In genomic region chr11:58904410-58904718, GRCm38 (mm10) we compare ENCODE assay signal across 8 mouse cellular contexts. TPM values are rescaled to one million over a fixed set of nuclear protein-coding genes. Genes with fewer than 3 reads are reported as not detected.
A peak's percentile ranks its signal among the peaks of the same experiment; 100 is the strongest.
DNase-seq lines count a peak whose midpoint lies in the region; ATAC-seq and TF ChIP-seq lines count a peak whose summit lies in the region.

No protein-coding gene starts in this region.

- no peaks in the 10 kb centered on the region for H3K27me3 ChIP-seq in kidney, postnatal 0 days (ENCODE audit: insufficient read depth, low read length)
- no peaks in the 10 kb centered on the region for H3K27me3 ChIP-seq in embryonic facial prominence, embryonic 11.5 days (ENCODE audit: control insufficient read depth, insufficient read depth, low read length)
- no peaks in the 10 kb centered on the region for H3K27me3 ChIP-seq in hindbrain, embryonic 16.5 days (replicated peaks; ENCODE audit: control insufficient read depth, insufficient read depth, low read length)
- H3K27me3 ChIP-seq in midbrain, embryonic 15.5 days (replicated peaks) = no peaks in the 10 kb centered on the region

- peak overlapping the region; percentile 89 for H3K4me2 ChIP-seq in kidney, postnatal 0 days (ENCODE audit: low read length)
- H3K4me2 ChIP-seq in embryonic facial prominence, embryonic 11.5 days (ENCODE audit: low read depth, low read length) = peak overlapping the region; percentile 29
- peak overlapping the region; percentile 87 for H3K4me2 ChIP-seq in hindbrain, embryonic 16.5 days (ENCODE audit: low read length)
- H3K4me2 ChIP-seq in midbrain, embryonic 15.5 days = peak overlapping the region; percentile 78

- ATAC-seq in kidney, postnatal 0 days (replicated peaks; ENCODE audit: low FRiP score, low read depth) = peak; percentile 12; the same call in 1 of the 2 replicates
- ATAC-seq in embryonic facial prominence, embryonic 11.5 days (replicated peaks; ENCODE audit: insufficient number of reproducible peaks, low FRiP score, low TSS enrichment, low read depth) = 0 out of 2 replicates have a peak, but pooled peaks have one; percentile 8
- peak; percentile 21 for ATAC-seq in hindbrain, embryonic 16.5 days
- peak; percentile 51 for ATAC-seq in midbrain, embryonic 15.5 days (replicated peaks)

- TF ChIP-seq CTCF in kidney, postnatal 0 days (IDR thresholded peaks at IDR 0.05; ENCODE audit: low read depth) = no peak

- H3K9ac ChIP-seq in kidney, postnatal 0 days (ENCODE audit: low read depth, low read length) = no peak overlapping the region
- H3K9ac ChIP-seq in embryonic facial prominence, embryonic 11.5 days (replicated peaks; ENCODE audit: low read length) = no peak overlapping the region
- peak overlapping the region; percentile 42 for H3K9ac ChIP-seq in hindbrain, embryonic 16.5 days (ENCODE audit: low read depth, low read length)
- no peak overlapping the region for H3K9ac ChIP-seq in midbrain, embryonic 15.5 days

- DNase-seq in kidney, postnatal 0 days (ENCODE audit: low spot score) = no peak
- DNase-seq in kidney, postnatal 10 days = no peak
- no peak for DNase-seq in embryonic facial prominence, embryonic 11.5 days (ENCODE audit: low spot score)
- no peak for DNase-seq in layer of hippocampus, adult 9-11 months
- DNase-seq in gastrocnemius, postnatal 4 days (ENCODE audit: low spot score in 2 of 2) = no peak
- no peak for DNase-seq in adipocyte (ENCODE audit: low spot score)

- 4% methylated on average over 8 of the region's 8 CpGs for WGBS in kidney, postnatal 0 days
- WGBS in embryonic facial prominence, embryonic 11.5 days = 4% methylated on average over 8 of the region's 8 CpGs
- 2% methylated on average over 8 of the region's 8 CpGs for WGBS in hindbrain, embryonic 16.5 days
- 2% methylated on average over 8 of the region's 8 CpGs for WGBS in midbrain, embryonic 15.5 days

- no peaks in the 10 kb centered on the region for H3K9me3 ChIP-seq in kidney, postnatal 0 days (replicated peaks; ENCODE audit: low read length)
- no peaks in the 10 kb centered on the region for H3K9me3 ChIP-seq in embryonic facial prominence, embryonic 11.5 days (replicated peaks; ENCODE audit: control insufficient read depth, low read length)
- H3K9me3 ChIP-seq in hindbrain, embryonic 16.5 days (ENCODE audit: control insufficient read depth, low read length) = no peaks in the 10 kb centered on the region
- H3K9me3 ChIP-seq in midbrain, embryonic 15.5 days = no peaks in the 10 kb centered on the region

- no peaks in the 10 kb centered on the region for H3K4me1 ChIP-seq in kidney, postnatal 0 days (replicated peaks; ENCODE audit: insufficient read depth, low read length)
- H3K4me1 ChIP-seq in embryonic facial prominence, embryonic 11.5 days (ENCODE audit: control insufficient read depth, insufficient read depth, low read length) = no peaks in the 10 kb centered on the region
- peaks cover 9% of the 10 kb centered on the region for H3K4me1 ChIP-seq in hindbrain, embryonic 16.5 days (ENCODE audit: control insufficient read depth, insufficient read depth, low read depth, low read length)
- H3K4me1 ChIP-seq in midbrain, embryonic 15.5 days = peaks cover 25% of the 10 kb centered on the region

- peak overlapping the region; percentile 95; the same call in 1 of the 2 replicates for H3K27ac ChIP-seq in kidney, postnatal 0 days
- no peak overlapping the region for H3K27ac ChIP-seq in embryonic facial prominence, embryonic 11.5 days (replicated peaks; ENCODE audit: low read depth, low read length)
- peak overlapping the region; percentile 10; the same call in 1 of the 2 replicates for H3K27ac ChIP-seq in hindbrain, embryonic 16.5 days (ENCODE audit: low read depth, low read length)
- peak overlapping the region; percentile 60; the same call in 1 of the 2 replicates for H3K27ac ChIP-seq in midbrain, embryonic 15.5 days

- H3K4me3 ChIP-seq in kidney, postnatal 0 days (replicated peaks; ENCODE audit: low read depth, low read length) = peak overlapping the region; percentile 68
- H3K4me3 ChIP-seq in embryonic facial prominence, embryonic 11.5 days (ENCODE audit: low read depth, low read length) = peak overlapping the region; percentile 75
- H3K4me3 ChIP-seq in hindbrain, embryonic 16.5 days (ENCODE audit: low read length) = peak overlapping the region; percentile 79
- peak overlapping the region; percentile 59 for H3K4me3 ChIP-seq in midbrain, embryonic 15.5 days

- 0 out of 2 replicates have a peak, but pooled peaks cover 4% of the 10 kb centered on the region for H3K36me3 ChIP-seq in kidney, postnatal 0 days (ENCODE audit: insufficient read depth, low read length)
- H3K36me3 ChIP-seq in embryonic facial prominence, embryonic 11.5 days (replicated peaks; ENCODE audit: control insufficient read depth, insufficient read depth, low read depth, low read length) = no peaks in the 10 kb centered on the region
- H3K36me3 ChIP-seq in hindbrain, embryonic 16.5 days (ENCODE audit: control insufficient read depth, insufficient read depth, low read length) = peaks cover 6% of the 10 kb centered on the region; the same call in 1 of the 2 replicates
- peaks cover 11% of the 10 kb centered on the region; the same call in 1 of the 2 replicates for H3K36me3 ChIP-seq in midbrain, embryonic 15.5 days (replicated peaks)

RNA-seq across cellular contexts. Expression of gene Zfp39, which starts 0.3 kb away (rescaled TPM):
- 3.8 and 4.3 TPM in 2 replicates for polyA plus RNA-seq in kidney, postnatal 0 days (2015; fragmentation: Nextera tagmentation; extraction: Ambion mirVana)
- 7.6 and 8.3 TPM in 2 replicates for polyA plus RNA-seq in embryonic facial prominence, embryonic 11.5 days (2014; fragmentation: Nextera tagmentation; extraction: Ambion mirVana)
- polyA plus RNA-seq in hindbrain, embryonic 16.5 days (2015; fragmentation: Nextera tagmentation; extraction: Ambion mirVana) = 6.1 and 8.1 TPM in 2 replicates
- 7.1 TPM in 2 replicates for polyA plus RNA-seq in midbrain, embryonic 15.5 days (2015; fragmentation: Nextera tagmentation; extraction: Ambion mirVana)
- total RNA-seq in gastrocnemius, postnatal 4 days (2021) = 1 to 10 TPM; 6.9 to 8.1 TPM

RNA-seq across cellular contexts. Expression of gene Btnl10, which starts 13.3 kb away (rescaled TPM):
- 0.16 TPM in 1 of 2 replicates, not detected in the other for polyA plus RNA-seq in kidney, postnatal 0 days (2015; fragmentation: Nextera tagmentation; extraction: Ambion mirVana)
- polyA plus RNA-seq in embryonic facial prominence, embryonic 11.5 days (2014; fragmentation: Nextera tagmentation; extraction: Ambion mirVana) = 0.04 and 0.10 TPM in 2 replicates
- not detected in 2 replicates for polyA plus RNA-seq in hindbrain, embryonic 16.5 days (2015; fragmentation: Nextera tagmentation; extraction: Ambion mirVana)
- not detected in 2 replicates for polyA plus RNA-seq in midbrain, embryonic 15.5 days (2015; fragmentation: Nextera tagmentation; extraction: Ambion mirVana)
- under 1 TPM in 1 of 2 experiments, not detected in 1; 0.18 TPM for total RNA-seq in gastrocnemius, postnatal 4 days (2021)

RNA-seq across cellular contexts. Expression of gene Rnf187, which starts 34.4 kb away (rescaled TPM):
- 238 and 249 TPM in 2 replicates for polyA plus RNA-seq in kidney, postnatal 0 days (2015; fragmentation: Nextera tagmentation; extraction: Ambion mirVana)
- polyA plus RNA-seq in embryonic facial prominence, embryonic 11.5 days (2014; fragmentation: Nextera tagmentation; extraction: Ambion mirVana) = 315 and 331 TPM in 2 replicates
- polyA plus RNA-seq in hindbrain, embryonic 16.5 days (2015; fragmentation: Nextera tagmentation; extraction: Ambion mirVana) = 563 and 570 TPM in 2 replicates
- polyA plus RNA-seq in midbrain, embryonic 15.5 days (2015; fragmentation: Nextera tagmentation; extraction: Ambion mirVana) = 626 and 662 TPM in 2 replicates
- 100 to 1,000 TPM; 161 to 162 TPM for total RNA-seq in gastrocnemius, postnatal 4 days (2021)

RNA-seq across cellular contexts. Expression of gene 2810021J22Rik, which starts 37.3 kb away (rescaled TPM):
- polyA plus RNA-seq in kidney, postnatal 0 days (2015; fragmentation: Nextera tagmentation; extraction: Ambion mirVana) = 7.2 TPM in 2 replicates
- 10.4 and 11.2 TPM in 2 replicates for polyA plus RNA-seq in embryonic facial prominence, embryonic 11.5 days (2014; fragmentation: Nextera tagmentation; extraction: Ambion mirVana)
- polyA plus RNA-seq in hindbrain, embryonic 16.5 days (2015; fragmentation: Nextera tagmentation; extraction: Ambion mirVana) = 10.8 and 13.8 TPM in 2 replicates
- polyA plus RNA-seq in midbrain, embryonic 15.5 days (2015; fragmentation: Nextera tagmentation; extraction: Ambion mirVana) = 14.1 and 14.2 TPM in 2 replicates
- 1 to 10 TPM; 3.2 to 3.6 TPM for total RNA-seq in gastrocnemius, postnatal 4 days (2021)

RNA-seq across cellular contexts. Expression of gene Hist3h2ba, which starts 44.4 kb away (rescaled TPM):
- polyA plus RNA-seq in kidney, postnatal 0 days (2015; fragmentation: Nextera tagmentation; extraction: Ambion mirVana) = 43.9 and 45.8 TPM in 2 replicates
- 45.1 and 52.2 TPM in 2 replicates for polyA plus RNA-seq in embryonic facial prominence, embryonic 11.5 days (2014; fragmentation: Nextera tagmentation; extraction: Ambion mirVana)
- polyA plus RNA-seq in hindbrain, embryonic 16.5 days (2015; fragmentation: Nextera tagmentation; extraction: Ambion mirVana) = 249 and 250 TPM in 2 replicates
- 311 and 338 TPM in 2 replicates for polyA plus RNA-seq in midbrain, embryonic 15.5 days (2015; fragmentation: Nextera tagmentation; extraction: Ambion mirVana)
- total RNA-seq in gastrocnemius, postnatal 4 days (2021) = 10 to 100 TPM in 1 of 2 experiments, 1 to 10 TPM in 1; 9.8 to 17.0 TPM

Comparison
In these comparisons a context has a peak if more than half of its experiments do, and no peak if none do; other contexts are left out.
1. H3K4me2 ChIP-seq: peak in every context shown above with its lines; median percentile 89 in kidney, postnatal 0 days; 87 in hindbrain, embryonic 16.5 days; 78 in midbrain, embryonic 15.5 days; 29 in embryonic facial prominence, embryonic 11.5 days.